Mouse (Mus musculus) hindbrain, postnatal 0 days (tissue): ENCODE measurements at regions not wholly inside any gene's neighbourhood (a gene's known extent, or its start where the extent isn't known, plus 50 kb on each side); places are given as distances from the start of the nearest gene placed in this dataset.

Source experiments
- ATAC-seq: fragments of 200-750 bp; cut with Nextera tagmentation; 2 replicates; pipeline ENCODE4 v1.8.0; 2017; ENCODE audit warnings: mild to moderate bottlenecking, moderate TSS enrichment, moderate library complexity
- DNase-seq: peaks from one replicate; pipeline ENCODE4 v3.0.0-alpha.2; 2015; ENCODE audit warnings: low spot score
- H3K27ac ChIP-seq: fragments of 300-500 bp; sonication (generic); 2 replicates; pipeline ENCODE4 v1.5.1; 2014; ENCODE audit warnings: mild to moderate bottlenecking
- H3K27me3 ChIP-seq: fragments of 300-500 bp; sonication (generic); 2 replicates; pipeline ENCODE4 v1.6.1; 2014; ENCODE audit warnings: low read length, mixed read lengths; ENCODE audit not compliant: insufficient read depth
- H3K36me3 ChIP-seq: fragments of 300-500 bp; sonication (generic); 2 replicates; pipeline ENCODE4 v1.6.1; 2014; ENCODE audit warnings: low read length, mixed read lengths; ENCODE audit not compliant: insufficient read depth
- H3K4me1 ChIP-seq: fragments of 300-500 bp; sonication (generic); 2 replicates; pipeline ENCODE4 v1.6.1; 2014; ENCODE audit warnings: antibody characterized with exemption, low read length, mixed read lengths; ENCODE audit not compliant: insufficient read depth
- H3K4me2 ChIP-seq: fragments of 300-500 bp; sonication (generic); 2 replicates; pipeline ENCODE4 v1.6.1; 2014; ENCODE audit warnings: low read depth, mild to moderate bottlenecking, low read length, moderate library complexity, mixed read lengths
- H3K4me3 ChIP-seq: fragments of 300-500 bp; sonication (generic); 2 replicates; pipeline ENCODE4 v1.5.1; 2014; ENCODE audit warnings: low read length
- H3K9ac ChIP-seq: fragments of 300-500 bp; sonication (generic); replicated peaks from 2 replicates; pipeline ENCODE4 v1.6.1; 2014; ENCODE audit warnings: mild to moderate bottlenecking, low read length, moderate library complexity, mixed read lengths
- H3K9me3 ChIP-seq: fragments of 300-500 bp; sonication (generic); 2 replicates; pipeline ENCODE4 v1.6.1; 2016; ENCODE audit warnings: low read length, mixed read lengths
- CTCF ChIP-seq: IDR thresholded peaks from 2 replicates; pipeline ENCODE4 v1.5.1; 2016; ENCODE audit warnings: antibody characterized with exemption, control low read depth, low read depth
- WGBS: fragments of 180-500 bp; shearing (Covaris S2); extraction: QIAGEN DNeasy Blood & Tissue Kit; methylation state at CpG from one replicate; pipeline ENCODE4 v1.1.7; 2014; 5-methylcytosine and 5-hydroxymethylcytosine counted together

DNA sequence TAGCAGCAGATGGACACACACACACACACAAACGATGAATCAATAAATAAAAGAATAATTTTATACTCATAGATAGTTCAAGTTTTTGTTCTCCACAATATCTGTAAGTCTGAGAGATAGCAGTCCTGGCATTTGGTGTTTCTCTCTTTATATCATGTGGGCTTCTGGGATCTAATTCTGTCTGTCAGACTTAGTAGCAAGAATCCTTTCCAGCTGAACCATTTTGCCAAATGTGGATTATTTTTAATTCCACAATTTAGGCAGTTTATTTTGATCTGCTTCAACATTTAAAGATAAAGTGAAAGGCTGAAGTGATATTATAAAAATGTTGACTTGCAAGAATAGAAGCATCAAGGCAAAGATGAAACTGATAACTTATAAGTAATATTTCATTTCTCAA is 738.5 kb downstream of the Cdh9 start:
- Histone ChIP-seq H3K9ac (no peak overlapping the region), H3K27ac (no peak overlapping the region), H3K9me3 (no peaks in the 10 kb centered on the region), H3K4me3 (no peak overlapping the region), H3K27me3 (no peaks in the 10 kb centered on the region), H3K4me1 (no peaks in the 10 kb centered on the region), H3K4me2 (no peak overlapping the region), H3K36me3 (no peaks in the 10 kb centered on the region)
- ATAC-seq = no peak
- WGBS = 83% methylated on average over 1 of the region's 1 CpGs
- no peak for DNase-seq
- TF ChIP-seq CTCF = no peak

DNA sequence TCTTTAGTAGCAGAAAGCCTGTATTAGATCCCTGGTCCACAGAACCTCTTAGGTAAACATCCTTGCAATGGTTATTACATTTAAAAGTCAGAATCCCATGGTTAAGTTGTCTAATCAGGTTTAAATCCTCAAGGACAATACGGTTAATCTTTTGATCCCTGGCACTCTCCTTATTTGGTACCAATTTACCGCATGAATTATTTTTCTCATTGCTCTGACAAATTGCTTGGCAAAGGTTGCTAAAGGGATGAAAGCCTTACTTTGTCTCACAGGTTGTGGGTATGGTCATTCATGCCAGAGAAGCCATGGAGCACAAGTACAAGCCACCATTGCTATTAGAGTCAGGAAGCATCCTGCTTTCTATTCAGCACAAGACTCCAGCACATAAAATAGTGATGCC is 765.0 kb downstream of the Cdh9 start:
- Histone ChIP-seq H3K4me2 (no peak overlapping the region), H3K27me3 (no peaks in the 10 kb centered on the region), H3K36me3 (no peaks in the 10 kb centered on the region), H3K4me1 (no peaks in the 10 kb centered on the region), H3K9ac (no peak overlapping the region), H3K9me3 (no peaks in the 10 kb centered on the region), H3K4me3 (no peak overlapping the region), H3K27ac (no peak overlapping the region)
- DNase-seq (peak; percentile 39), ATAC-seq (no peak)
- WGBS = 53% methylated on average over 2 of the region's 2 CpGs
- no peak for TF ChIP-seq CTCF
